Mouse (Mus musculus): ENCODE results near the gene Rabif.

The Rabif gene

GRCm38 (mm10) chr1:134555871-134556670, 61.6 kb downstream of the Rabif start:
- DNase-seq = peak; percentile 9 to 48

- DNase-seq = peak; percentile 90 to 92
Measured at GRCm38 (mm10) chr1:134556671-134557218, 62.3 kb downstream of the Rabif start.
